Mouse (Mus musculus) limb, embryonic 11.5 days (tissue): ENCODE measurements around the gene Dzip1. TPM values are rescaled to one million over a fixed set of nuclear protein-coding genes. Genes with fewer than 3 reads are reported as not detected.

Source experiments
- ATAC-seq: fragments of 200-750 bp; cut with Nextera tagmentation; 2 replicates; pipeline ENCODE4 v1.8.0; 2017; ENCODE audit warnings: low read depth; ENCODE audit not compliant: insufficient number of reproducible peaks, low FRiP score, low TSS enrichment
- DNase-seq: peaks from one replicate; pipeline ENCODE4 v3.0.0-alpha.2; 2015; ENCODE audit warnings: low spot score
- H3K27ac ChIP-seq: fragments of 300-500 bp; sonication (generic); replicated peaks from 2 replicates; pipeline ENCODE4 v1.5.1; 2014; ENCODE audit warnings: low read depth, mild to moderate bottlenecking, low read length
- H3K27me3 ChIP-seq: fragments of 300-500 bp; sonication (generic); 2 replicates; pipeline ENCODE4 v1.6.1; 2014; ENCODE audit warnings: mild to moderate bottlenecking, low read length, mixed read lengths; ENCODE audit not compliant: control insufficient read depth, insufficient read depth
- H3K36me3 ChIP-seq: fragments of 300-500 bp; sonication (generic); 2 replicates; pipeline ENCODE4 v1.6.1; 2014; ENCODE audit warnings: mild to moderate bottlenecking, low read length, moderate library complexity, mixed read lengths; ENCODE audit not compliant: control insufficient read depth, insufficient read depth
- H3K4me1 ChIP-seq: fragments of 300-500 bp; sonication (generic); 2 replicates; pipeline ENCODE4 v1.6.1; 2014; ENCODE audit warnings: low read length, mixed read lengths; ENCODE audit not compliant: control insufficient read depth, insufficient read depth
- H3K4me2 ChIP-seq: fragments of 300-500 bp; sonication (generic); 2 replicates; pipeline ENCODE4 v1.6.1; 2014; ENCODE audit warnings: low read depth, mild to moderate bottlenecking, moderate library complexity; ENCODE audit not compliant: severe bottlenecking
- H3K4me3 ChIP-seq: fragments of 300-500 bp; sonication (generic); 2 replicates; pipeline ENCODE4 v1.5.1; 2014; ENCODE audit warnings: low read depth, low read length
- H3K9ac ChIP-seq: fragments of 300-500 bp; sonication (generic); 2 replicates; pipeline ENCODE4 v1.6.1; 2014; ENCODE audit warnings: mild to moderate bottlenecking, low read length
- H3K9me3 ChIP-seq: fragments of 300-500 bp; sonication (generic); 2 replicates; pipeline ENCODE4 v1.6.1; 2016; ENCODE audit warnings: low read length; ENCODE audit not compliant: control insufficient read depth
- WGBS: fragments of 180-500 bp; shearing (Covaris S2); extraction: QIAGEN DNeasy Blood & Tissue Kit; methylation state at CpG from one replicate; pipeline ENCODE4 v1.1.7; 2014; 5-methylcytosine and 5-hydroxymethylcytosine counted together
- polyA plus RNA-seq: library from polyadenylated mRNA; unstranded; fragments of >200 nt; fragmentation: Nextera tagmentation; extraction: Ambion mirVana; gene quantifications from 2 replicates; pipeline ENCODE4 v1.2.1, GENCODE M21; 2014

Dzip1 gene
- polyA plus RNA-seq, 1 experiment from 2014 or later: 33.2 TPM

GRCm38 (mm10) chr14:118911521-118911920 is 13.7 kb downstream of the Dzip1 start:
- Histone ChIP-seq H3K27ac (no peak overlapping the region), H3K9ac (no peak overlapping the region), H3K36me3 (peaks cover 7% of the 10 kb centered on the region), H3K27me3 (no peaks in the 10 kb centered on the region), H3K4me1 (no peaks in the 10 kb centered on the region; the same call in 1 of the 2 replicates), H3K9me3 (no peaks in the 10 kb centered on the region), H3K4me2 (no peak overlapping the region), H3K4me3 (no peak overlapping the region)
- ATAC-seq (no peak), DNase-seq (no peak)
- WGBS: 91% methylated on average over 6 of the region's 6 CpGs

GRCm38 (mm10) chr14:118910332-118911222 is 14.7 kb downstream of the Dzip1 start:
- H3K4me3 ChIP-seq: no peak overlapping the region
- H3K27me3 ChIP-seq: no peaks in the 10 kb centered on the region
- no peak overlapping the region for H3K27ac ChIP-seq
- DNase-seq (peak; percentile 71), ATAC-seq (no peak; the same call in 1 of the 2 replicates)
- WGBS: 69% methylated on average over 29 of the region's 29 CpGs
- H3K9ac ChIP-seq: no peak overlapping the region
- H3K4me1 ChIP-seq: no peaks in the 10 kb centered on the region; the same call in 1 of the 2 replicates
- H3K9me3 ChIP-seq: no peaks in the 10 kb centered on the region
- H3K4me2 ChIP-seq: no peak overlapping the region
- H3K36me3 ChIP-seq: peaks cover 8% of the 10 kb centered on the region

DNA sequence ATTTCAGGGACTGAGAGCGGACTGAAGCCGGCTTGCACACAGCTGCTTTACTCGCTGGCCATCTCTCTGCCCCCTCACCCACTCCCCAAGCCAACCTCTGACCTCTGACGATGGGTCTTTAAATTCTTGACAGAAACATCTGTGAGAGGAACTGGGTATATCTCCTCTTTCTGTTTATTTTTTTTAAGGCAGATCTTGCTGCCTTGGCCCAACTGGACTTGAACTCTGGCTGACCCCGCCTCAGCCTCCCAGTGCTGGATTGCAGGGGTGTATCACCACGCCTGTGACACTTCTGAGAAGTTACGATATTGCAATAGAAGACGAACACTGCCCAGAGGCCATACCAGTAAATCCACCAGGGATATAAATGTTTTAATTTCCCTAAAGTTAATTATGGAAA is 15.4 kb downstream of the Dzip1 start:
- no peak overlapping the region for H3K4me3 ChIP-seq
- H3K27me3 ChIP-seq: no peaks in the 10 kb centered on the region
- peaks cover 8% of the 10 kb centered on the region for H3K36me3 ChIP-seq
- H3K9ac ChIP-seq: no peak overlapping the region
- no peaks in the 10 kb centered on the region; the same call in 1 of the 2 replicates for H3K4me1 ChIP-seq
- no peaks in the 10 kb centered on the region for H3K9me3 ChIP-seq
- ATAC-seq (no peak), DNase-seq (no peak)
- no peak overlapping the region for H3K4me2 ChIP-seq
- no peak overlapping the region for H3K27ac ChIP-seq
- 70% methylated on average over 8 of the region's 8 CpGs for WGBS

- no peaks in the 10 kb centered on the region for H3K27me3 ChIP-seq
- DNase-seq: no peak
- H3K4me3 ChIP-seq: no peak overlapping the region
- H3K4me2 ChIP-seq: no peak overlapping the region
- no peaks in the 10 kb centered on the region for H3K9me3 ChIP-seq
- H3K27ac ChIP-seq: no peak overlapping the region
- no peak for ATAC-seq
- peaks cover 8% of the 10 kb centered on the region for H3K36me3 ChIP-seq
- no peaks in the 10 kb centered on the region for H3K4me1 ChIP-seq
- 88% methylated on average over 8 of the region's 8 CpGs for WGBS
- no peak overlapping the region for H3K9ac ChIP-seq
Observed at GRCm38 (mm10) chr14:118907592-118907991, 17.7 kb downstream of the Dzip1 start.

- peaks cover 12% of the 10 kb centered on the region for H3K36me3 ChIP-seq
- H3K27ac ChIP-seq: no peak overlapping the region
- no peak overlapping the region for H3K9ac ChIP-seq
- no peak overlapping the region for H3K4me3 ChIP-seq
- DNase-seq (no peak), ATAC-seq (no peak)
- H3K4me2 ChIP-seq: no peak overlapping the region
- WGBS: 50% methylated on average over 6 of the region's 6 CpGs
- no peaks in the 10 kb centered on the region for H3K4me1 ChIP-seq
- H3K9me3 ChIP-seq: no peaks in the 10 kb centered on the region
- no peaks in the 10 kb centered on the region for H3K27me3 ChIP-seq
Observed at GRCm38 (mm10) chr14:118903867-118904562, 21.2 kb downstream of the Dzip1 start.

- ATAC-seq: no peak
- no peak for DNase-seq
Observed at GRCm38 (mm10) chr14:118903397-118903796, 21.9 kb downstream of the Dzip1 start.

GRCm38 (mm10) chr14:118900911-118901310 is 24.3 kb downstream of the Dzip1 start:
- Histone ChIP-seq H3K27ac (no peak overlapping the region), H3K27me3 (no peaks in the 10 kb centered on the region), H3K36me3 (peaks cover 8% of the 10 kb centered on the region; the same call in 1 of the 2 replicates), H3K9me3 (no peaks in the 10 kb centered on the region), H3K9ac (no peak overlapping the region), H3K4me2 (no peak overlapping the region), H3K4me3 (no peak overlapping the region), H3K4me1 (no peaks in the 10 kb centered on the region)
- no peak for DNase-seq
- no peak for ATAC-seq
- 100% methylated on average over 1 of the region's 1 CpGs for WGBS

More at GRCm38 (mm10) chr14:118903397-118903796, 21.9 kb downstream of the Dzip1 start:
- H3K4me2 ChIP-seq: no peak overlapping the region
- H3K4me1 ChIP-seq: no peaks in the 10 kb centered on the region
- 89% methylated on average over 3 of the region's 3 CpGs for WGBS
- H3K27ac ChIP-seq: no peak overlapping the region
- H3K9me3 ChIP-seq: no peaks in the 10 kb centered on the region
- H3K36me3 ChIP-seq: peaks cover 12% of the 10 kb centered on the region
- H3K9ac ChIP-seq: no peak overlapping the region
- no peaks in the 10 kb centered on the region for H3K27me3 ChIP-seq
- no peak overlapping the region for H3K4me3 ChIP-seq

DNA sequence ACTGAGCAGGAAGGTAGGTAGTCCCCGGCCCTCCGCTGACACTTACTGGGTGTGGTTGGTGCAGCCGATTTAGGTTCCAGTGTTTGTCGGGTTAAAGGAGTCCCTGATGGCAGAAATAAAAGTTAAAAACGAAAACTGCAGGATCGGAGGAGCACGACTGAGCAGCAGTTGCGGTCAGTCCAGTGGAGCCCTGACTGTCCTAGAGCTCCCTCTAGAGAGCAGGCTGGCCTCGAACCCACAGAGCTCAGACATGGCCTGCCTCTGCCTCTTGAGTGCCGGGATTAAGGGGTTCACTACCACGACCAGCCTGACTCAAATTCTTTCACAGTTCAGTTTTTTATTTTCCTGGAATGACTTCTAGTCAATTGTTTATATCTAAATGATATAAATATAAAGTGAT is 25.3 kb downstream of the Dzip1 start:
- DNase-seq: no peak
- no peak for ATAC-seq
- WGBS: 86% methylated on average over 11 of the region's 11 CpGs

More for the DNA sequence above, 25.3 kb downstream of the Dzip1 start:
- no peaks in the 10 kb centered on the region for H3K9me3 ChIP-seq
- H3K4me1 ChIP-seq: no peaks in the 10 kb centered on the region
- H3K27ac ChIP-seq: no peak overlapping the region
- peaks cover 8% of the 10 kb centered on the region; the same call in 1 of the 2 replicates for H3K36me3 ChIP-seq
- no peaks in the 10 kb centered on the region for H3K27me3 ChIP-seq
- no peak overlapping the region for H3K9ac ChIP-seq
- no peak overlapping the region for H3K4me2 ChIP-seq
- H3K4me3 ChIP-seq: no peak overlapping the region
